Mouse (Mus musculus) gastrocnemius, adult 2 months (tissue): Measurements from ENCODE around the gene Cttnbp2. TPM values are rescaled to one million over a fixed set of nuclear protein-coding genes. Genes with fewer than 3 reads are reported as not detected.

Source experiments
- DNase-seq: peaks from one replicate; pipeline ENCODE4 v3.0.0; 2022
- H3K27ac ChIP-seq: fragments of 200-600 bp; 2 replicates; pipeline ENCODE4 v1.8.1; 2022; ENCODE audit warnings: mild to moderate bottlenecking
- H3K4me3 ChIP-seq: fragments of 200-600 bp; 2 replicates; pipeline ENCODE4 v1.8.1; 2022; ENCODE audit warnings: mild to moderate bottlenecking, moderate library complexity
- CTCF ChIP-seq: fragments of 200-600 bp; IDR thresholded peaks from 2 replicates; pipeline ENCODE4 v1.8.1; 2022; ENCODE audit warnings: antibody characterized with exemption, mild to moderate bottlenecking, moderate library complexity
- intact Hi-C: fragments of 180-260 bp; cut with DNase I; formaldehyde crosslinking; loops from one replicate; pipeline ENCODE4 v1.15.1; 2025
- total RNA-seq, 2 experiments: library from RNA; stranded (reverse); gene quantifications; 2 replicates each; pipeline ENCODE4 v1.2.3; 2021

Cttnbp2 gene
- total RNA-seq, 2 experiments from 2014 or later, result 0.54 to 0.86 TPM

- intact Hi-C loops, result no loop called here
- DNase-seq, result no peak
- Histone ChIP-seq H3K4me3 (no peak overlapping the region), H3K27ac (no peak overlapping the region)
- TF ChIP-seq CTCF, result no peak
Observed at GRCm38 (mm10) chr6:18492248-18492901, 22.3 kb downstream of the Cttnbp2 start.

- no peak overlapping the region for H3K4me3 ChIP-seq
- DNase-seq, result no peak
- intact Hi-C loops, result no loop called here
- TF ChIP-seq CTCF, result no peak
- H3K27ac ChIP-seq, result no peak overlapping the region
Observed at GRCm38 (mm10) chr6:18485087-18485486, 29.6 kb downstream of the Cttnbp2 start.

GRCm38 (mm10) chr6:18484061-18484460 lies 30.6 kb downstream of the Cttnbp2 start:
- no peak for TF ChIP-seq CTCF
- intact Hi-C loops, result no loop called here
- H3K4me3 ChIP-seq, result no peak overlapping the region
- H3K27ac ChIP-seq, result no peak overlapping the region
- DNase-seq, result no peak

- no peak for DNase-seq
- intact Hi-C loops, result no loop called here
- no peak for TF ChIP-seq CTCF
- Histone ChIP-seq H3K27ac (no peak overlapping the region), H3K4me3 (no peak overlapping the region)
Observed at GRCm38 (mm10) chr6:18482546-18482945, 32.1 kb downstream of the Cttnbp2 start.

GRCm38 (mm10) chr6:18481781-18482180 lies 32.9 kb downstream of the Cttnbp2 start:
- no peak for DNase-seq
- Histone ChIP-seq H3K27ac (no peak overlapping the region), H3K4me3 (no peak overlapping the region)
- intact Hi-C loops, result no loop called here
- TF ChIP-seq CTCF, result no peak

GRCm38 (mm10) chr6:18477313-18477930 lies 37.2 kb downstream of the Cttnbp2 start:
- no peak for DNase-seq
- Histone ChIP-seq H3K4me3 (no peak overlapping the region), H3K27ac (no peak overlapping the region)
- no peak for TF ChIP-seq CTCF
- intact Hi-C loops, result no loop called here

GRCm38 (mm10) chr6:18474983-18475382 lies 39.7 kb downstream of the Cttnbp2 start:
- no peak overlapping the region for H3K27ac ChIP-seq
- TF ChIP-seq CTCF, result no peak
- intact Hi-C loops, result no loop called here
- no peak for DNase-seq
- H3K4me3 ChIP-seq, result no peak overlapping the region

- no peak for TF ChIP-seq CTCF
- no peak for DNase-seq
- Histone ChIP-seq H3K4me3 (no peak overlapping the region), H3K27ac (no peak overlapping the region)
- intact Hi-C loops, result no loop called here
Observed at GRCm38 (mm10) chr6:18474541-18474940, 40.1 kb downstream of the Cttnbp2 start.

- intact Hi-C loops, result no loop called here
- no peak for DNase-seq
- no peak for TF ChIP-seq CTCF
- Histone ChIP-seq H3K4me3 (no peak overlapping the region), H3K27ac (no peak overlapping the region)
Observed at GRCm38 (mm10) chr6:18469206-18469605, 45.4 kb downstream of the Cttnbp2 start.

- H3K4me3 ChIP-seq, result no peak overlapping the region
- no peak for TF ChIP-seq CTCF
- no peak overlapping the region for H3K27ac ChIP-seq
- intact Hi-C loops, result no loop called here
- no peak for DNase-seq
Observed at GRCm38 (mm10) chr6:18467777-18468176, 46.9 kb downstream of the Cttnbp2 start.

- H3K27ac ChIP-seq, result no peak overlapping the region
- TF ChIP-seq CTCF, result no peak
- no peak for DNase-seq
- H3K4me3 ChIP-seq, result no peak overlapping the region
- intact Hi-C loops, result no loop called here
Observed at GRCm38 (mm10) chr6:18466227-18466626, 48.4 kb downstream of the Cttnbp2 start.

GRCm38 (mm10) chr6:18465626-18466025 lies 49.0 kb downstream of the Cttnbp2 start:
- DNase-seq, result no peak
- TF ChIP-seq CTCF, result no peak
- Histone ChIP-seq H3K27ac (no peak overlapping the region), H3K4me3 (no peak overlapping the region)
- intact Hi-C loops, result no loop called here

- H3K4me3 ChIP-seq, result no peak overlapping the region
- intact Hi-C loops, result no loop called here
- TF ChIP-seq CTCF, result no peak
- H3K27ac ChIP-seq, result no peak overlapping the region
- no peak for DNase-seq
Observed at GRCm38 (mm10) chr6:18459657-18460056, 55.0 kb downstream of the Cttnbp2 start.
